8 mouse cellular contexts compared by ENCODE assay signal in genomic region chr11:88099599-88100023, GRCm38 (mm10). TPM values are rescaled to one million over a fixed set of nuclear protein-coding genes. Genes with fewer than 3 reads are reported as not detected.
DNase-seq lines count a peak whose midpoint lies in the region; ATAC-seq and TF ChIP-seq lines count a peak whose summit lies in the region.

No protein-coding gene starts in this region.

- no peaks in the 10 kb centered on the region for H3K36me3 ChIP-seq in hindbrain, embryonic 15.5 days
- no peaks in the 10 kb centered on the region for H3K36me3 ChIP-seq in limb, embryonic 11.5 days (ENCODE audit: control insufficient read depth, insufficient read depth, low read length)
- no peaks in the 10 kb centered on the region for H3K36me3 ChIP-seq in midbrain, embryonic 14.5 days (ENCODE audit: control insufficient read depth, insufficient read depth, low read length)
- H3K36me3 ChIP-seq in stomach, postnatal 0 days (ENCODE audit: control insufficient read depth, insufficient read depth, low read length) = no peaks in the 10 kb centered on the region

- peak overlapping the region; percentile 94 for H3K9ac ChIP-seq in hindbrain, embryonic 15.5 days
- peak overlapping the region; percentile 96 for H3K9ac ChIP-seq in limb, embryonic 11.5 days (ENCODE audit: low read length)
- peak overlapping the region; percentile 97 for H3K9ac ChIP-seq in midbrain, embryonic 14.5 days (replicated peaks; ENCODE audit: low read length)
- peak overlapping the region; percentile 93 for H3K9ac ChIP-seq in stomach, postnatal 0 days (ENCODE audit: low read length)

- peak; percentile 40 for DNase-seq in CD4-positive, CD25-positive, alpha-beta regulatory T cell, adult 2 months (ENCODE audit: low read depth, low spot score)
- DNase-seq in cerebellum, adult 2 months = peak in 1 of 2 experiments; percentile 43
- DNase-seq in gastrocnemius, adult 2 months = peak; percentile 92
- DNase-seq in limb, embryonic 11.5 days (ENCODE audit: low spot score) = peak; percentile 76
- peak; percentile 81 for DNase-seq in midbrain, embryonic 14.5 days
- peak; percentile 59 for DNase-seq in stomach, postnatal 0 days (ENCODE audit: low spot score)

- no peaks in the 10 kb centered on the region for H3K4me1 ChIP-seq in cerebellum, adult 2 months (ENCODE audit: control insufficient read depth, insufficient read depth, low read length)
- peaks cover 34% of the 10 kb centered on the region for H3K4me1 ChIP-seq in hindbrain, embryonic 15.5 days (replicated peaks)
- H3K4me1 ChIP-seq in limb, embryonic 11.5 days (ENCODE audit: control insufficient read depth, insufficient read depth, low read length) = peaks cover 17% of the 10 kb centered on the region
- peaks cover 26% of the 10 kb centered on the region for H3K4me1 ChIP-seq in midbrain, embryonic 14.5 days (ENCODE audit: control insufficient read depth, insufficient read depth, low read length)
- 0 out of 2 replicates have a peak, but pooled peaks cover 3% of the 10 kb centered on the region for H3K4me1 ChIP-seq in stomach, postnatal 0 days (replicated peaks; ENCODE audit: control insufficient read depth, insufficient read depth)

- no peak for ATAC-seq in CD4-positive, CD25-positive, alpha-beta regulatory T cell, adult 4 months
- ATAC-seq in hindbrain, embryonic 15.5 days (ENCODE audit: low FRiP score, low read depth) = peak; percentile 55
- ATAC-seq in limb, embryonic 11.5 days (ENCODE audit: insufficient number of reproducible peaks, low FRiP score, low TSS enrichment, low read depth) = peak; percentile 61; the same call in 1 of the 2 replicates
- peak; percentile 43; the same call in 1 of the 2 replicates for ATAC-seq in midbrain, embryonic 14.5 days (ENCODE audit: low FRiP score, low TSS enrichment)
- peak; percentile 38; the same call in 1 of the 2 replicates for ATAC-seq in stomach, postnatal 0 days (ENCODE audit: low FRiP score, low TSS enrichment)

- no peak for TF ChIP-seq POLR2A in cerebellum, adult 2 months (IDR thresholded peaks at IDR 0.05; ENCODE audit: borderline replicate concordance, insufficient read depth, low read length)

- 3% methylated on average over 38 of the region's 38 CpGs for WGBS in cerebellum, adult 2 months
- under 1% methylated on average over 27 of the region's 38 CpGs for WGBS in hindbrain, embryonic 15.5 days
- WGBS in limb, embryonic 11.5 days = under 1% methylated on average over 36 of the region's 38 CpGs
- WGBS in midbrain, embryonic 14.5 days = under 1% methylated on average over 38 of the region's 38 CpGs
- WGBS in stomach, postnatal 0 days = under 1% methylated on average over 38 of the region's 38 CpGs

- no peaks in the 10 kb centered on the region for H3K9me3 ChIP-seq in hindbrain, embryonic 15.5 days
- H3K9me3 ChIP-seq in limb, embryonic 11.5 days (ENCODE audit: control insufficient read depth, low read length) = no peaks in the 10 kb centered on the region
- no peaks in the 10 kb centered on the region for H3K9me3 ChIP-seq in midbrain, embryonic 14.5 days (ENCODE audit: control insufficient read depth, low read length)
- H3K9me3 ChIP-seq in stomach, postnatal 0 days (ENCODE audit: control insufficient read depth, low read length) = no peaks in the 10 kb centered on the region

- intact Hi-C loops in gastrocnemius, adult 2 months (cut with DNase I) = loop anchor here (2.0 kb wide), 1 partner anchor 31 kb away; the partner anchor contains the start of gene Vezf1

- no peak for TF ChIP-seq EP300 in stomach, postnatal 0 days (optimal IDR thresholded peaks at IDR 0.05)

- no peaks in the 10 kb centered on the region for H3K27me3 ChIP-seq in cerebellum, adult 2 months (ENCODE audit: control insufficient read depth, insufficient read depth, low read length)
- no peaks in the 10 kb centered on the region for H3K27me3 ChIP-seq in hindbrain, embryonic 15.5 days
- no peaks in the 10 kb centered on the region for H3K27me3 ChIP-seq in limb, embryonic 11.5 days (ENCODE audit: control insufficient read depth, insufficient read depth, low read length)
- H3K27me3 ChIP-seq in midbrain, embryonic 14.5 days (ENCODE audit: control insufficient read depth, insufficient read depth, low read length) = peaks cover 4% of the 10 kb centered on the region; the same call in 1 of the 2 replicates
- H3K27me3 ChIP-seq in stomach, postnatal 0 days (ENCODE audit: control insufficient read depth, insufficient read depth, low read length) = no peaks in the 10 kb centered on the region

- TF ChIP-seq CTCF in cerebellum, adult 2 months (IDR thresholded peaks at IDR 0.05; ENCODE audit: borderline replicate concordance, insufficient read depth, low read depth, low read length) = no peak
- no peak for TF ChIP-seq CTCF in gastrocnemius, adult 2 months (IDR thresholded peaks at IDR 0.05)
- TF ChIP-seq CTCF in stomach, postnatal 0 days (IDR thresholded peaks at IDR 0.05; ENCODE audit: low read depth) = no peak

- H3K4me2 ChIP-seq in hindbrain, embryonic 15.5 days = peak overlapping the region; percentile 92
- peak overlapping the region; percentile 86 for H3K4me2 ChIP-seq in limb, embryonic 11.5 days (ENCODE audit: low read depth, severe bottlenecking)
- peak overlapping the region; percentile 79 for H3K4me2 ChIP-seq in midbrain, embryonic 14.5 days (ENCODE audit: low read length)
- H3K4me2 ChIP-seq in stomach, postnatal 0 days (replicated peaks; ENCODE audit: low read depth) = peak overlapping the region; percentile 86

- peak overlapping the region; percentile 86 for H3K4me3 ChIP-seq in cerebellum, adult 2 months (replicated peaks; ENCODE audit: insufficient read depth, low read depth, low read length)
- H3K4me3 ChIP-seq in gastrocnemius, adult 2 months = peak overlapping the region; percentile 95
- peak overlapping the region; percentile 70 for H3K4me3 ChIP-seq in hindbrain, embryonic 15.5 days
- H3K4me3 ChIP-seq in limb, embryonic 11.5 days (ENCODE audit: low read depth, low read length) = peak overlapping the region; percentile 79
- peak overlapping the region; percentile 84 for H3K4me3 ChIP-seq in midbrain, embryonic 14.5 days (replicated peaks; ENCODE audit: low read depth, low read length)
- H3K4me3 ChIP-seq in stomach, postnatal 0 days (ENCODE audit: low read depth, low read length) = peak overlapping the region; percentile 76

- H3K27ac ChIP-seq in cerebellum, adult 2 months (ENCODE audit: insufficient read depth, low read length) = peak overlapping the region; percentile 74
- peak overlapping the region; percentile 99 for H3K27ac ChIP-seq in gastrocnemius, adult 2 months
- H3K27ac ChIP-seq in hindbrain, embryonic 15.5 days (replicated peaks) = peak overlapping the region; percentile 90
- H3K27ac ChIP-seq in limb, embryonic 11.5 days (replicated peaks; ENCODE audit: low read depth, low read length) = peak overlapping the region; percentile 88
- H3K27ac ChIP-seq in midbrain, embryonic 14.5 days (replicated peaks; ENCODE audit: low read depth, low read length) = peak overlapping the region; percentile 86
- peak overlapping the region; percentile 95 for H3K27ac ChIP-seq in stomach, postnatal 0 days (replicated peaks)

RNA-seq across cellular contexts. Expression of gene Cuedc1, which starts 1.8 kb away (rescaled TPM):
- polyA plus RNA-seq in CD4-positive, CD25-positive, alpha-beta regulatory T cell, adult 4 months (2017; shearing (Covaris generic)) = 1 to 10 TPM; 4.1 to 9.9 TPM
- polyA plus RNA-seq in cerebellum, adult 2 months (2012; rRNA removed) = 41.6 and 42.0 TPM in 2 replicates
- 100 to 1,000 TPM; 101 to 127 TPM for total RNA-seq in gastrocnemius, adult 2 months (2021)
- 46.3 and 49.7 TPM in 2 replicates for polyA plus RNA-seq in hindbrain, embryonic 15.5 days (2015; fragmentation: Nextera tagmentation; extraction: Ambion mirVana)
- polyA plus RNA-seq in limb, embryonic 11.5 days (2014; fragmentation: Nextera tagmentation; extraction: Ambion mirVana) = 14.3 and 15.7 TPM in 2 replicates
- 29.6 and 31.1 TPM in 2 replicates for polyA plus RNA-seq in midbrain, embryonic 14.5 days (2014; fragmentation: Nextera tagmentation; extraction: Ambion mirVana)
- polyA plus RNA-seq in stomach, postnatal 0 days (2015; fragmentation: Nextera tagmentation; extraction: Ambion mirVana) = 12.8 and 13.7 TPM in 2 replicates

RNA-seq across cellular contexts. Expression of gene Vezf1, which starts 31.5 kb away (rescaled TPM):
- 10 to 100 TPM; 23.6 to 25.6 TPM for polyA plus RNA-seq in CD4-positive, CD25-positive, alpha-beta regulatory T cell, adult 4 months (2017; shearing (Covaris generic))
- 29.6 and 30.2 TPM in 2 replicates for polyA plus RNA-seq in cerebellum, adult 2 months (2012; rRNA removed)
- total RNA-seq in gastrocnemius, adult 2 months (2021) = 10 to 100 TPM; 76.5 to 87.2 TPM
- polyA plus RNA-seq in hindbrain, embryonic 15.5 days (2015; fragmentation: Nextera tagmentation; extraction: Ambion mirVana) = 41.8 and 43.9 TPM in 2 replicates
- polyA plus RNA-seq in limb, embryonic 11.5 days (2014; fragmentation: Nextera tagmentation; extraction: Ambion mirVana) = 63.7 and 67.5 TPM in 2 replicates
- polyA plus RNA-seq in midbrain, embryonic 14.5 days (2014; fragmentation: Nextera tagmentation; extraction: Ambion mirVana) = 58.9 and 69.9 TPM in 2 replicates
- 15.9 and 18.1 TPM in 2 replicates for polyA plus RNA-seq in stomach, postnatal 0 days (2015; fragmentation: Nextera tagmentation; extraction: Ambion mirVana)

RNA-seq across cellular contexts. Expression of gene Srsf1, which starts 52.4 kb away (rescaled TPM):
- 10 to 100 TPM; 23.5 to 47.7 TPM for polyA plus RNA-seq in CD4-positive, CD25-positive, alpha-beta regulatory T cell, adult 4 months (2017; shearing (Covaris generic))
- 350 and 367 TPM in 2 replicates for polyA plus RNA-seq in cerebellum, adult 2 months (2012; rRNA removed)
- total RNA-seq in gastrocnemius, adult 2 months (2021) = 10 to 100 TPM; 67.5 to 85.8 TPM
- 215 and 220 TPM in 2 replicates for polyA plus RNA-seq in hindbrain, embryonic 15.5 days (2015; fragmentation: Nextera tagmentation; extraction: Ambion mirVana)
- 500 and 537 TPM in 2 replicates for polyA plus RNA-seq in limb, embryonic 11.5 days (2014; fragmentation: Nextera tagmentation; extraction: Ambion mirVana)
- polyA plus RNA-seq in midbrain, embryonic 14.5 days (2014; fragmentation: Nextera tagmentation; extraction: Ambion mirVana) = 225 and 342 TPM in 2 replicates
- 88.1 and 97.5 TPM in 2 replicates for polyA plus RNA-seq in stomach, postnatal 0 days (2015; fragmentation: Nextera tagmentation; extraction: Ambion mirVana)
